Mouse (Mus musculus): ENCODE measurements around the gene Lrp1. TPM values are rescaled to one million over a fixed set of nuclear protein-coding genes. Genes with fewer than 3 reads are reported as not detected.
"Not testable (repeated sequence)": the region's sequence is repeated elsewhere in the genome, so short reads cannot be mapped to it uniquely, and the experiment has no call there.

Gene Lrp1
- polyA plus RNA-seq, 1 experiment from 2014 or later: 80.9 TPM

DNA sequence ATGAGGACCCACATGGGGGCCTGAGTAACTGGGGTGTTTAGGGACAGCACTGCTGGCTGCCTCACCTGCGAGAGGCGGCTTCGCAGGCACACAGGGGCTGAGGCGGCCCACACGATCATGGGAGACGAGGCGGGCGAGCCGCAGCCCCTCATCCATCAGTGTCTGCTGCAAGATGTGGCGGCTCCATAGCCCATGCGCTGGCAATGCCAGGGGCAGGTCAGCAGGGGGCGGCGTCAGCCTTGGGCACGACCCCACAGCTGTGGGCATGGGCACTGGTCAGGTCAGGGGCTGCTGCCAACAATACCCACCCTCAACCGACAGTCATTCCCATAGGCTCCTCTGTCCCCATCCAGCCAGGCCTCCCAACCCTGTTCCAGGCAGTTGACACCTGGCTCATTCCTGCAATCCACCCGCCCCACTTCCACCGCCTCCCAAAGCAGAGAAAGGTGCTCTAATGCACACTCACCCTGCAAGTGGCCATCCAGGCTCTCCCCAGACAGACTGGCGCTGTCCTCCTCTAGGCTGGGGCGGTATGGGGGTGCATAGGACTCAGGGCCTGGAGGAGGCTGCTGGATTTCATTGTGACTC, 41.8 kb upstream of the Lrp1 start:
- Histone ChIP-seq H3K27me3 (peaks cover 92% of the 10 kb centered on the region), H3K4me2 (peak overlapping the region; percentile 42), H3K9me3 (no peaks in the 10 kb centered on the region), H3K4me3 (peak overlapping the region; percentile 10; the same call in 1 of the 2 replicates), H3K27ac (replicated peaks) (no peak overlapping the region), H3K36me3 (no peaks in the 10 kb centered on the region), H3K4me1 (replicated peaks) (peaks cover 63% of the 10 kb centered on the region), H3K9ac (peak overlapping the region; percentile 44; the same call in 1 of the 2 replicates)
- no peak for ATAC-seq (ENCODE audit: low read depth)
- WGBS: 10% methylated on average over 19 of the region's 19 CpGs

DNA sequence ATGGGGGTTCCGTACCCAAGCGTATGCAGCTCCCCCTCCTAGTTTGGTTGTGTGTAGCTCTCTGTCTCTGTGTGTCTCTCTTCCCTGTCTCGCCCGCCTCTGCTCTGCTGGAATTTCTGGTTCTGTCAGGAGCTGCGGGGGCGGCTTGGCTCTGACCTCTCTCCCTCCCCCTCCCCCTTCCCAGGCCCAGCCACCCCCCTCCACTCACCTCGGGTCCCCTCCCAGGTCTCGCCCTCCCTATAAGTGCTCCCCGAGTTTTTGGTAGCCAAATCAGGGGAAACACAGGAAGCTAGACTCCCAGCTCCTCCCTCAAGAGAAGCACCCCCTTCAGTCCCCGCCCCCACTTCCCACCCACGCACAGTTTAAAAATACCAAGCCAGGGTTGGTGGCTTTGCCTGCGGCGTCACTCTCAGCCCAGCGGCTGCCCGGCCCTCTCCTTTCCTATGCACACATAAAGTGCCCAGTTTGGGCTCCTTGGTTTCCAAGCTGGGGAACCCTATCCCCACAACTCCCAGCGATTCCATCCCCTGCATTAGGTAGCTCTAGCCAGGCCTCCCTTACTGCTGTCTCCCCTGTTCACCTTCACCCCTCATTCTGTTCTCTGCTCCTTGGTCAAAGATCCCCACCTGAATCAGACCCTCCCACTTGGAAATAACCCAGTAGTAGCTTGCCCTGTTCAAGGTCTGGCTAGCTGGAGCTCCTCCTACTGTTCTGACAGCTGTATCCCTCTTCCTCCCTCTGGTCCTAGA, 41.1 kb upstream of the Lrp1 start:
- H3K9me3 ChIP-seq: no peaks in the 10 kb centered on the region
- peaks cover 85% of the 10 kb centered on the region for H3K27me3 ChIP-seq
- H3K4me2 ChIP-seq: peak overlapping the region; percentile 42
- H3K4me3 ChIP-seq: peak overlapping the region; percentile 10; the same call in 1 of the 2 replicates
- no peak for ATAC-seq (ENCODE audit: low read depth)
- peaks cover 57% of the 10 kb centered on the region for H3K4me1 ChIP-seq (replicated peaks)
- peak overlapping the region; percentile 45 for H3K9ac ChIP-seq
- H3K36me3 ChIP-seq: no peaks in the 10 kb centered on the region
- no peak overlapping the region for H3K27ac ChIP-seq (replicated peaks)
- WGBS: 3% methylated on average over 16 of the region's 16 CpGs

DNA sequence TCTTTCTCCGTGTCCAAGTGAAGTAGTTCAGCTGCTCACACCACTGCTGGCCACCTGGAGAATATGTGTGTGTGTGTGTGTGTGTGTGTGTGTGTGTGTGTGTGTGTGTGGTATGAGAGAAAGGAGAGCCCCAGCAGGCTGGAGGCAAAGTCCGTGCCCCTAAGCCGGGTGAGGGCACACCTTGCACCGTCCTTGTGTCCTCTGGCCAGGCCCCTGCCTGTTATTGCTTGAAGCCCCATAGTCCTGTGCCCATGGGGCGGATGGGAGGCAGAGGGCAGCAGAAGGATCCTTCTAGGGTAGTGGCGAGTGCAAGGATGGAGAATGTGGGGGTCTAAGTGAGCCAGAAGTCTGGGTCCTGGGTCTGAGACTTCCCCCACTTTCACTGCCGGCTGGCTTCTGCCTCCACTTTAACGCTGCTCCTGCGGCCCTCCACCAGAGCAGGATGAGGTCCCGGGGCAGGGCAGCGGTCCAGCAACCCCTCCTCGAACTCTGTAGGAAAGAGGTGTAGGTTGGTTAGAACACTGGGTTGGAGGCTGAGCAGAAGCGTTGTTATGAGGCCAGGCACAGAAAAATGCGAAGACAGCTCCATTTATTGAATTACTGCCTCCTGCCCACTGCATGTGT, 40.5 kb upstream of the Lrp1 start:
- Histone ChIP-seq H3K27ac (replicated peaks) (no peak overlapping the region), H3K4me2 (peak overlapping the region; percentile 42), H3K9ac (peak overlapping the region; percentile 45), H3K9me3 (no peaks in the 10 kb centered on the region), H3K4me3 (no peak overlapping the region), H3K36me3 (no peaks in the 10 kb centered on the region), H3K27me3 (peaks cover 78% of the 10 kb centered on the region), H3K4me1 (replicated peaks) (peaks cover 50% of the 10 kb centered on the region)
- 15% methylated on average over 14 of the region's 14 CpGs for WGBS
- ATAC-seq (ENCODE audit: low read depth): no peak

GRCm38 (mm10) chr10:127659551-127659950, 38.6 kb upstream of the Lrp1 start:
- ATAC-seq (ENCODE audit: low read depth): no peak
- Histone ChIP-seq H3K9ac (no peak overlapping the region), H3K27me3 (peaks cover 60% of the 10 kb centered on the region), H3K36me3 (no peaks in the 10 kb centered on the region), H3K4me2 (no peak overlapping the region), H3K4me3 (no peak overlapping the region), H3K9me3 (no peaks in the 10 kb centered on the region), H3K27ac (replicated peaks) (no peak overlapping the region), H3K4me1 (replicated peaks) (peaks cover 31% of the 10 kb centered on the region)
- 64% methylated on average over 1 of the region's 1 CpGs for WGBS

GRCm38 (mm10) chr10:127658076-127658475, 37.1 kb upstream of the Lrp1 start:
- Histone ChIP-seq H3K4me2 (no peak overlapping the region), H3K9ac (no peak overlapping the region), H3K36me3 (no peaks in the 10 kb centered on the region), H3K4me3 (no peak overlapping the region), H3K4me1 (replicated peaks) (peaks cover 18% of the 10 kb centered on the region), H3K27ac (replicated peaks) (no peak overlapping the region), H3K27me3 (peaks cover 45% of the 10 kb centered on the region), H3K9me3 (no peaks in the 10 kb centered on the region)
- 17% methylated on average over 6 of the region's 6 CpGs for WGBS
- no peak for ATAC-seq (ENCODE audit: low read depth)

DNA sequence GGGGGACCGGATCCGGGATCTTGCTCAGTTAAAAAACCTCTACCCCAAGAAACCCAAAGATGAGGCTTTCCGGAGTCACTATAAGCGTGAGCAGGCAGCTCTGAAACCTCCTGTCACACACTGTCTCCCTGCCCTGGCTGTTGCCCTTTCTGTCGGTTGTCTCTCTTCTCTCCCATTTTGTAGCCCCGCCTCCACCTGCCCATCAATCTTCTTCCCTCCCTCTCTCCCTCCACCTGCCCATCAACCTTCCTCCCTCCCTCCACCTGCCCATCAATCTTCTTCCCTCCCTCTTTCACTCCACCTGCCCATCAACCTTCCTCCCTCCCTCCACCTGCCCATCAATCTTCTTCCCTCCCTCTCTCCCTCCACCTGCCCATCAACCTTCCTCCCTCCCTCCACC, 36.7 kb upstream of the Lrp1 start:
- not testable (repeated sequence) for H3K36me3 ChIP-seq; H3K27ac ChIP-seq (replicated peaks); H3K9me3 ChIP-seq; H3K4me2 ChIP-seq; ATAC-seq (ENCODE audit: low read depth); H3K9ac ChIP-seq; H3K4me3 ChIP-seq
- Histone ChIP-seq H3K27me3 (peaks cover 40% of the 10 kb centered on the region), H3K4me1 (replicated peaks) (peaks cover 14% of the 10 kb centered on the region)
- WGBS: 57% methylated on average over 6 of the region's 6 CpGs

DNA sequence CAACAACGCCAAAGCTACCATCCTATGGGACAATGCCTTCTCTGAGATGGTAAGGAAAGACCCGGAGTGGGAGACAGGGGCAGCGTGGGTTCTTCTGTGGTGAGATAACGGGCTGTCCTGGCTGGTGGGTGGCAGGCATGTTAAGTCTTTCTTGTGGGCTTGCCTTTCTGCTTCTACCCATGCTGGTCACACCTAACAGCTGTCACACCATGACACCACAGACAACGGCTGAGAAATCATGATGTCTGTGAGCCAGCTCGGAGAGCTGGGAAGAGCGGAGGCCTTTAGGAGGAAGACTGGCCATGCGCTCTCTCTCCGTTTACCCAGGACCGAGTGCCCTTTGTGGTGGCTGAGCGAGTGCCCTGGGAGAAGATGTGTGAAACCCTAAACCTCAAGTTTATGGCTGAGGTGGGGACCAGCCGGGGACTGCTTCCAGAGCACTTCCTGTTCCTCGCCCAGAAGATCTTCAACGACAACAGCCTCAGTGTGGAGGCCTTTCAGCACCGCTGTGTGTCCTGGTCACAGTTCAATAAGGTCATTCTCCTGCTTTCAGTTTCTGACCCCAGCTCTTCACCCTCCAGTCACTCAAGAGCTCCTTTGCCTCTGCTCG, 34.1 kb upstream of the Lrp1 start:
- H3K36me3 ChIP-seq: no peaks in the 10 kb centered on the region
- no peak overlapping the region for H3K4me3 ChIP-seq
- H3K27me3 ChIP-seq: peaks cover 15% of the 10 kb centered on the region; the same call in 1 of the 2 replicates
- no peak for ATAC-seq (ENCODE audit: low read depth)
- 75% methylated on average over 16 of the region's 16 CpGs for WGBS
- no peaks in the 10 kb centered on the region for H3K4me1 ChIP-seq (replicated peaks)
- H3K9ac ChIP-seq: no peak overlapping the region
- no peaks in the 10 kb centered on the region for H3K9me3 ChIP-seq
- H3K4me2 ChIP-seq: no peak overlapping the region
- H3K27ac ChIP-seq (replicated peaks): no peak overlapping the region

- ATAC-seq (ENCODE audit: low read depth): no peak
- Histone ChIP-seq H3K4me1 (replicated peaks) (no peaks in the 10 kb centered on the region), H3K9me3 (no peaks in the 10 kb centered on the region), H3K9ac (no peak overlapping the region), H3K27me3 (0 out of 2 replicates have a peak, but pooled peaks cover 2% of the 10 kb centered on the region), H3K4me2 (no peak overlapping the region), H3K4me3 (no peak overlapping the region), H3K36me3 (no peaks in the 10 kb centered on the region), H3K27ac (replicated peaks) (no peak overlapping the region)
- WGBS: 54% methylated on average over 21 of the region's 21 CpGs
Observed at GRCm38 (mm10) chr10:127652906-127653638, 32.1 kb upstream of the Lrp1 start.

DNA sequence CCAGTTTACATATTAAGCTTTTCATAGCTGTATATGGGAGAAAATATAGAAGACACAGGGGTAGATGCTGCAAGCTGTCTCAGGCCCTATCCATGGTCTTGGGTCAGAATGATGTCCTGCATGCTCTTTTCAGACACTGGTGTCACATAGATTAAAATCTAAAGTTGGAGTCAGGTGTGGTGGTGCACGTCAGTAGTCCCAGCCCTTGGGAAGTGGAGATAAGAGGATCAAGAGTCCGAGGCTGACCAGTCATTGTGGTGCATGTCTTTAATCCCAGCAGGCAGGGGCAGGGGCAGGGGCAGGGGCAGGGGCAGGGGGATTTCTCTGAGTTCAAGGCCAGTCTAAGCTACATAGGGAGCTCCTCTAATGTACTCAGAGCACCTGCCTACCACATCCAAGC, 24.8 kb upstream of the Lrp1 start:
- no peak overlapping the region for H3K4me2 ChIP-seq
- no peak overlapping the region for H3K27ac ChIP-seq (replicated peaks)
- no peak overlapping the region for H3K9ac ChIP-seq
- peaks cover 36% of the 10 kb centered on the region for H3K27me3 ChIP-seq
- H3K9me3 ChIP-seq: no peaks in the 10 kb centered on the region
- peaks cover 19% of the 10 kb centered on the region for H3K4me1 ChIP-seq (replicated peaks)
- 59% methylated on average over 2 of the region's 2 CpGs for WGBS
- no peak overlapping the region for H3K4me3 ChIP-seq
- no peaks in the 10 kb centered on the region for H3K36me3 ChIP-seq
- ATAC-seq (ENCODE audit: low read depth): no peak

- peak overlapping the region; percentile 37 for H3K4me3 ChIP-seq
- under 1% methylated on average over 25 of the region's 25 CpGs for WGBS
- ATAC-seq (ENCODE audit: low read depth): peak; percentile 36
- H3K9ac ChIP-seq: peak overlapping the region; percentile 59
- H3K4me1 ChIP-seq (replicated peaks): peaks cover 19% of the 10 kb centered on the region
- peak overlapping the region; percentile 62; the same call in 1 of the 2 replicates for H3K27ac ChIP-seq (replicated peaks)
- H3K27me3 ChIP-seq: peaks cover 46% of the 10 kb centered on the region
- H3K9me3 ChIP-seq: no peaks in the 10 kb centered on the region
- H3K36me3 ChIP-seq: no peaks in the 10 kb centered on the region
- peak overlapping the region; percentile 59 for H3K4me2 ChIP-seq
Observed at GRCm38 (mm10) chr10:127643553-127644238, 22.7 kb upstream of the Lrp1 start.

Measured in neural tube, embryonic 13.5 days (tissue).